Mouse (Mus musculus): ENCODE results near the gene Endod1.

Endod1 gene

DNA sequence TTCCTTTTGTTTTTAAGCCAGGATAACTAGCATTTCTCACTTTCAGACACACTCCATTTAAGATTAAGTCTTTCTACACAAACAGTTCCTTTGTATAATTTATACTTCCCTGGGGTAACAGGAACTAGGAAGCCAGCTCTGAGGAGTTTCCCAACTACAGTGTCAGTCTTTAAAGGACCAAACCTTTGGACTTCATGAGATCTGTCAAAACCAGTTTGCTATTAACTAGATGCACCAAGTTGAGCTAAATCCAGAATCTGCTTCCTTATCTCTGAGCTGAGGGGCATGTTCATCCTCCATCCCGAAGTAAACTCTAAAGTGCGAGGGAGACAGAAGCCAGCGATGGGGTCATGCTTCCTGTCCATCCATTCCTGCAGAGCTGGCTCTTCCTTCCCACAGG lies 74.0 kb downstream of the Endod1 start:
- DNase-seq = no peak

DNA sequence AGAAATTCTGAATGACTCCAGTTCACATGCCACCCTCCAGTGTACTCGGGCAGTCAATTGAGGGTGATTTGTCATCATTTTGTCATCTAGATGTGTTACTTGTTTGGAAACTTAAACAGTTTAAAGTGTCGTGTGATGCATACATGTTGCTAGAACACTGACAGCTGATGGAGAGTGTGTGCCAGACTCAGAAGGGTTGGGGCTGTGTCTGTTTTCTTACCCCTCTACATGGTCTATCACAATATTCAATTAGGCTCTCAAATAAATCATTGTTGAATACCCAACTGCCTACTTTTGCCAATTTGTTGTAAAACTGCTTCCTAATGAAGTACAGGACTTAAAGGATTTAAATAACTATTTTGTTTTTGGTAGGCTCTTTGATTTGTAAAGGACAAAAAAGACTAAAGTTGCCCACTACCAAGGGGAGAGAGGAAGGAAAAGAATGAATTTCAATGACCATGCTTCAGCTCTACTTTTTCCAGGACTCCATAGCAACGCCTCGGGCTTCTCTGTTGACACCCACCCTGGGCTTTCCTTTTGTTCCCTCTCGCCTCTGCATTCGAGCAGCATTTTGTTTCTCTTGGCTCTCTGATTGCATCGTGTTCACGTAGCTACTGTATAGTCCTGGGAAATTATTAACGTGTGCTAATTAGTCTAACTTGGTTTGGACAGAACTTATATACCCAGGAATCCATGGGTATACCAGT lies 76.9 kb downstream of the Endod1 start:
- no peak for DNase-seq
